Mouse (Mus musculus): ENCODE data around the gene Csnk1d.

DNA sequence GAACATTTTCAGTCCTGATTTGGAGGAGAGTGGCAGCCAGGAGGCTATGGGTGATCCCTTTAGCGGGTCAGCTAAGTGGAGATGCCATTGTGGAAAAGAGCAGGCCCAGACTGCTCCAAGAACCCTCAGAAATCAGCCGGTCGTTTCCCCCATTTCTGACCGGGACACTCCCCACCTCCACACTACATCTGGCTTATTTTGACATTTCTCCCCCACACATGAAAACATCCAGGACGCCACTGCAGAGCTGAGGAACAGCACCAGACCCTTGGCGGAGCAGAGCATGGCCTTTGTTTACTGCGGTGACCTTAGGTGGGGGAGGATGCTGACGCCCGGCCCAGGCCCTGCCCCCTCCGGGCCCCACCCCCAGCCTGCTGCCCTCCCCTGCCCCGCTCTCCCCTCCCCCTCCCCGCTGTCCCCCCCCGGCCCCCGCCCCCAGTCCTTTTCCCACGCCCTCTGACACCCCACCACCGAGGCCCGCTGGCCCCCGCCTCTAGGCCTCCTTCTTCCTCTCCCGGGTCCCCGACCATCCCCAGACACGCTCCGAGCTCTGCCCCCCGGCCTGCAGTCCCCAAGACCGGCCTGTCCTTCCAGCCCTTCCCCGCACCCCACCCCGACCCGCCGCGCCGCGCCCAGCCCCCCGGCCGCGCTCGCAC lies 876 bp downstream of the Csnk1d start:
- no peak for TF ChIP-seq CTCF (IDR thresholded peaks at IDR 0.05; ENCODE audit: extremely low read depth, insufficient read depth, insufficient read length, insufficient replicate concordance)
- TF ChIP-seq POLR2A (IDR thresholded peaks at IDR 0.05; ENCODE audit: low read depth, low read length), result no peak

Data from spleen, adult 2 months (tissue).